Mouse (Mus musculus) brain, embryonic 14.5 days (tissue): ENCODE data around the gene Sirt3.

Experiments used
- CTCF ChIP-seq: fragments of 200-500 bp; IDR thresholded peaks from 2 replicates; pipeline ENCODE4 v1.5.1; 2012; ENCODE audit warnings: inconsistent platforms, mild to moderate bottlenecking, moderate library complexity, borderline replicate concordance; ENCODE audit not compliant: insufficient read depth, insufficient read length; ENCODE audit errors: extremely low read depth
- POLR2A ChIP-seq: fragments of 200-500 bp; IDR thresholded peaks from 2 replicates; pipeline ENCODE4 v1.6.1; 2012; ENCODE audit warnings: mild to moderate bottlenecking, inconsistent platforms, borderline replicate concordance; ENCODE audit not compliant: poor library complexity, insufficient read depth, insufficient read length, severe bottlenecking; ENCODE audit errors: extremely low read depth

GRCm38 (mm10) chr7:140919911-140920310, 37.8 kb upstream of the Sirt3 start:
- TF ChIP-seq POLR2A (no peak), CTCF (no peak)
